Mouse (Mus musculus) midbrain, embryonic 15.5 days (tissue): ENCODE results near the gene 4930432K21Rik. TPM values are rescaled to one million over a fixed set of nuclear protein-coding genes. Genes with fewer than 3 reads are reported as not detected.

Experiments used
- ATAC-seq: fragments of 200-750 bp; cut with Nextera tagmentation; replicated peaks from 2 replicates; pipeline ENCODE4 v1.8.0; 2017; ENCODE audit warnings: moderate TSS enrichment
- H3K27ac ChIP-seq: fragments of 300-500 bp; sonication (generic); 2 replicates; pipeline ENCODE4 v1.5.1; 2015; ENCODE audit warnings: mild to moderate bottlenecking, inconsistent platforms
- H3K27me3 ChIP-seq: fragments of 300-500 bp; sonication (generic); replicated peaks from 2 replicates; pipeline ENCODE4 v1.6.1; 2015; ENCODE audit warnings: inconsistent platforms
- H3K36me3 ChIP-seq: fragments of 300-500 bp; sonication (generic); replicated peaks from 2 replicates; pipeline ENCODE4 v1.6.1; 2015; ENCODE audit warnings: inconsistent platforms
- H3K4me1 ChIP-seq: fragments of 300-500 bp; sonication (generic); 2 replicates; pipeline ENCODE4 v1.6.1; 2015; ENCODE audit warnings: inconsistent platforms
- H3K4me2 ChIP-seq: fragments of 300-500 bp; sonication (generic); 2 replicates; pipeline ENCODE4 v1.6.1; 2015; ENCODE audit warnings: inconsistent platforms, mild to moderate bottlenecking, moderate library complexity
- H3K4me3 ChIP-seq: fragments of 300-500 bp; sonication (generic); 2 replicates; pipeline ENCODE4 v1.5.1; 2015; ENCODE audit warnings: mild to moderate bottlenecking, inconsistent platforms
- H3K9ac ChIP-seq: fragments of 300-500 bp; sonication (generic); 2 replicates; pipeline ENCODE4 v1.6.1; 2015; ENCODE audit warnings: mild to moderate bottlenecking, inconsistent platforms
- H3K9me3 ChIP-seq: fragments of 300-500 bp; sonication (generic); 2 replicates; pipeline ENCODE4 v1.6.1; 2016; ENCODE audit warnings: inconsistent platforms
- WGBS: fragments of 180-500 bp; shearing (Covaris S2); methylation state at CpG from one replicate; pipeline ENCODE4 v1.1.7; 2015; ENCODE audit warnings: mixed read lengths; 5-methylcytosine and 5-hydroxymethylcytosine counted together
- polyA plus RNA-seq: library from polyadenylated mRNA; unstranded; fragments of >200 nt; fragmentation: Nextera tagmentation; extraction: Ambion mirVana; gene quantifications from 2 replicates; pipeline ENCODE4 v1.2.1, GENCODE M21; 2015

Gene 4930432K21Rik
- polyA plus RNA-seq, 1 experiment from 2014 or later, result 2.9 TPM

DNA sequence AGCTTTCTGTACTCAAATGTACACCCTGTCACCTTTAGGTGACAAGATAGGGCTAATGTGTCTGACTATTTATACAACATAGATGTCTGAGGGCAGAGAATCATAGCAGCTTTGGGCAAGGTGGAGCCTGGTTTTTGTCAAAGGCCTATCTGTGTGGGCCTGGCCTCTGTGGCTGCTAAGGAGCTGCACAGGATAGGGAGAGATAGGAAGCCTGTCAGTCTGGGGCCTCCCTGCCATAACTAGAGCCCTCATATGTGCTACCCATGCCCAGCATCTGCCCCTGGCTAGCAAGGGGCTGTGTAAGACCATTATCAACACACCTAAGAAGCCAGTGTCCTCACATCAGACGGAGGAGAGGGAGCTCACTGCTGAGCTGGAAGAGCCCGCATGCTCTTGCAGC, 19.9 kb downstream of the 4930432K21Rik start:
- no peak overlapping the region for H3K9ac ChIP-seq
- 87% methylated on average over 2 of the region's 2 CpGs for WGBS
- no peak for ATAC-seq

GRCm38 (mm10) chr8:84170096-84170495, 22.3 kb downstream of the 4930432K21Rik start:
- 91% methylated on average over 5 of the region's 5 CpGs for WGBS
- ATAC-seq, result no peak

More for the DNA sequence above, 19.9 kb downstream of the 4930432K21Rik start:
- Histone ChIP-seq H3K4me1 (no peaks in the 10 kb centered on the region), H3K27ac (no peak overlapping the region), H3K4me3 (no peak overlapping the region), H3K4me2 (no peak overlapping the region), H3K27me3 (no peaks in the 10 kb centered on the region), H3K9me3 (no peaks in the 10 kb centered on the region), H3K36me3 (peaks cover 18% of the 10 kb centered on the region)

GRCm38 (mm10) chr8:84173861-84174260, 26.0 kb downstream of the 4930432K21Rik start:
- Histone ChIP-seq H3K9me3 (no peaks in the 10 kb centered on the region), H3K27me3 (no peaks in the 10 kb centered on the region), H3K27ac (no peak overlapping the region), H3K4me1 (peaks cover 5% of the 10 kb centered on the region), H3K9ac (no peak overlapping the region), H3K36me3 (peaks cover 25% of the 10 kb centered on the region), H3K4me3 (no peak overlapping the region), H3K4me2 (no peak overlapping the region)
- no peak for ATAC-seq
- 85% methylated on average over 6 of the region's 6 CpGs for WGBS

More at GRCm38 (mm10) chr8:84170096-84170495, 22.3 kb downstream of the 4930432K21Rik start:
- H3K4me2 ChIP-seq, result no peak overlapping the region
- no peaks in the 10 kb centered on the region for H3K9me3 ChIP-seq
- no peaks in the 10 kb centered on the region for H3K4me1 ChIP-seq
- peaks cover 25% of the 10 kb centered on the region for H3K36me3 ChIP-seq
- H3K4me3 ChIP-seq, result no peak overlapping the region
- no peak overlapping the region for H3K9ac ChIP-seq
- H3K27ac ChIP-seq, result no peak overlapping the region
- H3K27me3 ChIP-seq, result no peaks in the 10 kb centered on the region

- H3K9me3 ChIP-seq, result no peaks in the 10 kb centered on the region
- H3K27me3 ChIP-seq, result no peaks in the 10 kb centered on the region
- H3K4me1 ChIP-seq, result peaks cover 32% of the 10 kb centered on the region
- no peak for ATAC-seq
- H3K4me2 ChIP-seq, result no peak overlapping the region
- no peak overlapping the region for H3K4me3 ChIP-seq
- H3K36me3 ChIP-seq, result peaks cover 21% of the 10 kb centered on the region
- 48% methylated on average over 3 of the region's 3 CpGs for whole genome bisulfite sequencing
- H3K9ac ChIP-seq, result no peak overlapping the region
- no peak overlapping the region for H3K27ac ChIP-seq
These were observed 28.7 kb downstream of the 4930432K21Rik start for GRCm38 (mm10) chr8:84176560-84176959.

- no peak for ATAC-seq
- Histone ChIP-seq H3K9me3 (no peaks in the 10 kb centered on the region), H3K27ac (no peak overlapping the region), H3K4me1 (peaks cover 41% of the 10 kb centered on the region), H3K36me3 (peaks cover 13% of the 10 kb centered on the region), H3K4me2 (no peak overlapping the region), H3K4me3 (no peak overlapping the region), H3K9ac (no peak overlapping the region), H3K27me3 (no peaks in the 10 kb centered on the region)
- WGBS, result 96% methylated on average over 3 of the region's 3 CpGs
These were observed 29.6 kb downstream of the 4930432K21Rik start for GRCm38 (mm10) chr8:84177405-84177804.

- Histone ChIP-seq H3K36me3 (peaks cover 4% of the 10 kb centered on the region; the same call in 1 of the 2 replicates), H3K9ac (no peak overlapping the region), H3K4me3 (no peak overlapping the region), H3K27me3 (no peaks in the 10 kb centered on the region), H3K4me2 (peak overlapping the region; percentile 3; the same call in 1 of the 2 replicates), H3K27ac (no peak overlapping the region), H3K4me1 (peaks cover 48% of the 10 kb centered on the region), H3K9me3 (no peaks in the 10 kb centered on the region)
- WGBS, result 77% methylated on average over 8 of the region's 8 CpGs
- no peak for ATAC-seq
These were observed 30.8 kb downstream of the 4930432K21Rik start for GRCm38 (mm10) chr8:84178592-84178991.

GRCm38 (mm10) chr8:84179946-84180345, 32.1 kb downstream of the 4930432K21Rik start:
- H3K9ac ChIP-seq, result peak overlapping the region; percentile 45
- H3K27ac ChIP-seq, result peak overlapping the region; percentile 81
- peaks cover 57% of the 10 kb centered on the region for H3K4me1 ChIP-seq
- H3K36me3 ChIP-seq, result 0 out of 2 replicates have a peak, but pooled peaks cover 2% of the 10 kb centered on the region
- peak overlapping the region; percentile 29 for H3K4me3 ChIP-seq
- 0 out of 2 replicates have a peak, but pooled peaks have one; percentile 0 for ATAC-seq
- peak overlapping the region; percentile 79 for H3K4me2 ChIP-seq
- WGBS, result 2% methylated on average over 4 of the region's 4 CpGs
- no peaks in the 10 kb centered on the region for H3K9me3 ChIP-seq
- H3K27me3 ChIP-seq, result no peaks in the 10 kb centered on the region

DNA sequence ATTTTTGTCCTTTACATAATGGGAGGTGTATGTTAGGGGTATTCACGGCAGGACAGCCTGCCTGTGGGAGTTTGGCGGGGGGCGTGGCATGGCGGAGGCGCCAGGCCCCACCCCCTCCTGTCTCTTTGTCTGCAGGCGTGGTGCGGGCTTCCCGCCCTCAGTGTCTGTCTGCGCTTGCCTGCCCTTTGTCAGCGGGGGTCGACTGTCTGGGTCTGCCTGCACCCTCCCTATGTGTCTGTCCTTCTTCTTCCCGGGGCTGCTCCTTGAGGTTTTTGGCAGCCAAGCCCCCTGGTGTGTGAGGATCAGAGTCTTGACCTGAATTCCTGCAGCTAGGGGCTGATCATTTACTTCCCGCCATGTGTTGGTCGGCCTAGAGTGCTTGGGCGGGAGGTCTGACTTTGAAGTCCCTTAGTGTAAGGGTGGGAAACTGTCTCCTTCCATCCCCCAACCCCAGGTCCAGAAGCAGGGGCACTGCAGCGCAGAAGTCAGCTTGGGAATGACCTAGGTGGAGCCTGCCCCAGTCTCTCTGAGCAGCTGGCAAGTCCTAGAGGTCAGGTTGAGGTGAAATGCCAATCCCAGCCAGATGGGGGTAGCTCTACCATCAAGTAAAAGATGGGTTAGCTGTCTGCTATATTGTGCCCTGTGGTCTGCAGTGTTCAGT, 32.8 kb downstream of the 4930432K21Rik start:
- H3K4me1 ChIP-seq, result peaks cover 58% of the 10 kb centered on the region
- peak overlapping the region; percentile 81 for H3K27ac ChIP-seq
- H3K9me3 ChIP-seq, result no peaks in the 10 kb centered on the region
- peak overlapping the region; percentile 45 for H3K9ac ChIP-seq
- peak; percentile 44; the same call in 1 of the 2 replicates for ATAC-seq
- whole genome bisulfite sequencing, result under 1% methylated on average over 16 of the region's 16 CpGs
- H3K4me2 ChIP-seq, result peak overlapping the region; percentile 79
- no peaks in the 10 kb centered on the region for H3K27me3 ChIP-seq
- no peaks in the 10 kb centered on the region for H3K36me3 ChIP-seq
- peak overlapping the region; percentile 29 for H3K4me3 ChIP-seq

DNA sequence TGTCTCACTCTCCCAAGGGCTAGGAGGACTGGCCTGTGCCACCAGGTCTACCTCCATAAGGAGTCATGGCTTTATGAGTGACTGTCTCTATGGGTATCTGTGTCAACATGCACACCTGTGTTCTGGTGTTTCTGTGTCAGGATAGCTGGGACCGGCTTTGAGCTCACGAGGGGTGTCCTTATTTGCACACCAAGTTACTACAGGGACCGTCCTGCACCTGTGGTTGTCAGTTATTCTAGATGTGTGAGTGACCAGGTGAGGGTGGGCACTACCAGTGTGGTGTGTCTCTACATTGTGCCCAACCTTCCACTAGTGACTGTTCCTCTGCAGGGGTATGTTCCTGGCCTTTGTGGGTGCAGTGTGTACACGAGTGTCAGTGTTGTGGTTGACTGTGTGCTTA, 35.0 kb downstream of the 4930432K21Rik start:
- Histone ChIP-seq H3K27me3 (0 out of 2 replicates have a peak, but pooled peaks cover 4% of the 10 kb centered on the region), H3K4me1 (peaks cover 67% of the 10 kb centered on the region), H3K36me3 (no peaks in the 10 kb centered on the region), H3K4me3 (peak overlapping the region; percentile 83), H3K27ac (peak overlapping the region; percentile 92), H3K9ac (peak overlapping the region; percentile 94), H3K4me2 (peak overlapping the region; percentile 79), H3K9me3 (no peaks in the 10 kb centered on the region)
- ATAC-seq, result 0 out of 2 replicates have a peak, but pooled peaks have one; percentile 9
- WGBS, result 47% methylated on average over 4 of the region's 4 CpGs

DNA sequence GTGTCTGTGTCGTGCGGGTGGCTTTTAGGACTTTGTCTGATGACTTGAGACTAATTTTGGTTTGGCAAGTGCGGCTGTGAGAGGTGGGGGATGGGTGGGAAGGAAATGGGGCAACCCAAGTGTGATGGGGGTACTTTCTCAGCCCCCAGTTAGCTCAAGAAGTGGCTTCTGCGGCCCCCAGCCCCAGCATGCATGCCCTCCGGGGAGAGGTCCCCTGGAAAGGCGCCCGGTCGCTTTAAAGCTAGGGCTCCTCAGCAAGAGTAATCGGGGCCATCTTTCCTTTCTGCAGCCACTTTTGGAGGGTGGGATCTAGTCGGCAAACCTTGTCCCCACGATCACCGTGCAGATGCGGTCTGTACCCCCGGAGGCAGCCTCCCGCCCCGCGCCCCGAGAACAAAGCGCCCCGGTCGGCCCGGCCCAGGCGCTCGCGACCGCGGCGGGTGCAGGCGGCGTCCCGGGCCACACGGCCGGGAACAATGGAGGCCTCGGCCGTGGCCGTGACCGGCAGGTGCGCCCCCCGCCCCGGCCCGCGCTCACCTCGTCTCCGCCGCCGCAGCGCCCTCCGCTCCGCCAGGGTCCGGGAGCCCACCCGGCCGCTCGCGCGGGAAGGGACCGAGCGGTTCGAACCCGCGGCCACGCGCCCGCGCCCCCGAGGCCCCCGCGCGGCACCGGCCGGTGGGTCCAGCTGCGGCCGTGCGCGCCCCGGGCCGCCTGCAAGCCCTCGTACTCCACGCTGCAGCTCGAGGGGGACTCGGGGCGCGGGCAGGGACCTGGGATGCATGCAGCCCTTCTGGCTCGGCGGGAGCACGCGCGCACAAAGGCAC, 35.6 kb downstream of the 4930432K21Rik start:
- H3K27me3 ChIP-seq, result 0 out of 2 replicates have a peak, but pooled peaks cover 5% of the 10 kb centered on the region
- peaks cover 66% of the 10 kb centered on the region for H3K4me1 ChIP-seq
- H3K27ac ChIP-seq, result peak overlapping the region; percentile 92
- WGBS, result under 1% methylated on average over 74 of the region's 87 CpGs
- H3K9ac ChIP-seq, result peak overlapping the region; percentile 94
- peak; percentile 53 for ATAC-seq
- H3K9me3 ChIP-seq, result no peaks in the 10 kb centered on the region
- no peaks in the 10 kb centered on the region for H3K36me3 ChIP-seq
- peak overlapping the region; percentile 79 for H3K4me2 ChIP-seq
- H3K4me3 ChIP-seq, result peak overlapping the region; percentile 83

- Histone ChIP-seq H3K9me3 (no peaks in the 10 kb centered on the region), H3K4me3 (peak overlapping the region; percentile 83), H3K27ac (peak overlapping the region; percentile 92), H3K4me2 (peak overlapping the region; percentile 79), H3K9ac (peak overlapping the region; percentile 94), H3K27me3 (0 out of 2 replicates have a peak, but pooled peaks cover 5% of the 10 kb centered on the region), H3K36me3 (no peaks in the 10 kb centered on the region), H3K4me1 (peaks cover 57% of the 10 kb centered on the region)
- peak; percentile 27 for ATAC-seq
- WGBS, result 15% methylated on average over 21 of the region's 21 CpGs
These were observed 36.5 kb downstream of the 4930432K21Rik start for GRCm38 (mm10) chr8:84184085-84185043.
